Mouse (Mus musculus) mouse embryonic stem cell (cell line): ENCODE results near the gene Ralgapb.

Experiments used
- in situ Hi-C, 2 experiments: fragments of 300-500 bp; cut with MboI; formaldehyde crosslinking; loops; 1 replicate in 1 of 2; 3 replicates in 1 of 2; pipeline ENCODE4 v1.14.3; 2019 to 2020; ENCODE audit warnings: low sequenced_read_pairs in 2 of 2, low pct_unique_long_range_greater_than_20kb in 1 of 2, mixed read lengths in 1 of 2; ENCODE audit not compliant: unreplicated experiment in 1 of 2

Gene Ralgapb

DNA sequence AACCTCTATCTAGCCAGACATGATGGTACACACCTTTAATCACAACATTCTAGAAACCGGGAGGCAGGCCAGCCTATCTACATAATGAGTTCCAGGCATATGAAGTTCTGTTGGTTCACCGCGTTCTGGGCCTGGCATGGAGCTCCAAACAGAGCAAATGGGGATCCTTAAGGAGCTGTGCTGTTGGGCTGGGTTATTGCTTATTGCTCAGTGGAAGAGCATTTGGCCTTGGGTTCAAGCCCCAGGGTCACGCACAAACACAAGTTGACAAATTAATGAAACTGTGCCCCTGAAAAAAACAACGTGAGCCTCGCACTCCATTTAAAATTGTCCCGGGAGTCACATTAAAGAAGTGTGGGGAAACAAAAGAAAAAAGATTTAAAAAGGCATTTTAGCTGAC, 20.2 kb upstream of the Ralgapb start:
- in situ Hi-C loops = loop anchor here (25.0 kb wide), 1 partner anchor 248 kb away; no protein-coding TSS in a partner anchor

DNA sequence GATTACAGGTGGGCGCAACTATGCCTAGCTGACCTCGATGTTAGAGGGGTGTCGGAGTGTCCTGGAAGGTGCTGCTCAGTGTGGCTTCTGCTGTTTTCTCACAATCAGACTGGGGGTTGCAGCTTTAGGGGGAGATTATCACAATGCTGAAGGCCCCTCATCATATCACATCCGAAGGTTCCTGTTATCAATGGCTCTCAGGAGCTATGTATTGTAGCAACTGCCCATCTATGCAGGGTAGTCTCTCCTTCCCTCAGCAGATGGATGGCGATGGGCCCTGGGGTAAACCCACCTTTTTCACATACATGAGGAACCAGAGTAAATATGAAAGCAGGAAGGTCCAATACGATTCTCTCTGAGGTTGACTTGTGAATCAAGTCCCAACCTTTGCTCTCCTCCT, 13.3 kb upstream of the Ralgapb start:
- in situ Hi-C loops = loop anchor here (25.0 kb wide), 1 partner anchor 241 kb away; no protein-coding TSS in a partner anchor

DNA sequence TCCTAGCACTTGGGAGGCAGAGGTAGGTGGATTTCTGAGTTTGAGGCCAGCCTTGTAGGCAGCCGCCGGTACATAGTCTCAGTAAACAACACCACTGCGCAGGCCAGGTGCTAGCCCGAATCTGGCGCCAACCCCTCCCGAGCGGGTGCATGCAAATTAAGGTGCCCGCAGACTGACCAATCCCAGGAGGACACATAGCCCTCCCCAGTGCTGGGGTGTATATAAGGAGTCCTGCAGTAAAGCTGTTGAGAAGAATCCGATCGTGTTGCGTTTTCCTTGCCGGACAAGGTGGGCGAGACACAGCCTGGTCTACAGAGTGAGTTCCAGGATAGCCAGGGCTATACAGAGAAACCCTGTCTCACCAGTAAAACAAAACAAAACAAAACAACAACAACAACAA, 12.5 kb upstream of the Ralgapb start:
- in situ Hi-C loops = loop anchor here (25.0 kb wide), 1 partner anchor 240 kb away; no protein-coding TSS in a partner anchor

DNA sequence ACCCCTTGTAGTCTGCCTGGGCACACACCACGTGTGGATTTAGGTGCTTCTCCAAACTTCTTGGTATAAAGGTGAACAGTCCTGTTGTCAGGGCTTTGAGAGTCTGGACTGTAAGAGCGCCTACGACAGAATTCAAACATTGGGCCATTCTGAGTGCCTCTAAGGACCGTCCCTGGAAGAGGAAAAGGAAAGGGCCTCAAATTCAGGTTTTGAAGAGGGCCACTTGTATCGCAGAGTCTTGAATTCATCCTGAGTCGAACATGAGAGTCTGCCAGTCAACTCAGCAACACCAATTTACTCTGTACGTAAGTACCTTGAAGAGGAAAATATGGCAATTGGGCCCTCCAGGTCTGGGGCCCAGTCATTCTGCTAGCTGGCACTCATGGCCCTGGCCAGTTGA, 6.7 kb upstream of the Ralgapb start:
- in situ Hi-C loops = no loop called here

DNA sequence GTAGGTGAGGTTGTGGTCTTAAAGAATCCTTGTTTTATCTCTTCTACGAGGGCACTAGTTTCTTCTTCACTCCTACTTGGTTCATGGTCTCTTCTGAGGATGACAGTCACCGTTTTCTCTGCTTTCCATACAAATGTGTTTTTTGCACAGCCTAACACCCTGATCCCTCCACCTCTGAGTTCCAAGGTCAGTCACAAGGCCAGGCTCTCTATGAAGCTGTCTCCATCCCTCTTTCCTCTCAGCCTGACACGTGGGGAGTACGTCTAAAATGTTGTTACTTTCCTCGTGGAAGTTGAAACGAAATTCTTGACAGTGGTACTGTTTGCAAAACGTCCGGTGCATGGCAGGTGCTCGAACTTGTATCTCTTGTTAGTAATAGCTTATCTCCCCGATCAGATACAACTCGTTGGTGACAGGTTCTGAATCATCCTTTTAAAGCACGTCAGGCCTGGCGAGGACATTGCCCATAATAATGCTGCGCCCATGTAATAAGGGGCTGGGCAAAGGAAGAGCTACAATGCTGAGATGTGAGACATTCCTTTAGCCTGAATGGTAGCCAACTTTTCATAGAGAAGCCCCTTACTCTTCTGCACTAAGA, 552 bp upstream of the Ralgapb start:
- in situ Hi-C loops = no loop called here

DNA sequence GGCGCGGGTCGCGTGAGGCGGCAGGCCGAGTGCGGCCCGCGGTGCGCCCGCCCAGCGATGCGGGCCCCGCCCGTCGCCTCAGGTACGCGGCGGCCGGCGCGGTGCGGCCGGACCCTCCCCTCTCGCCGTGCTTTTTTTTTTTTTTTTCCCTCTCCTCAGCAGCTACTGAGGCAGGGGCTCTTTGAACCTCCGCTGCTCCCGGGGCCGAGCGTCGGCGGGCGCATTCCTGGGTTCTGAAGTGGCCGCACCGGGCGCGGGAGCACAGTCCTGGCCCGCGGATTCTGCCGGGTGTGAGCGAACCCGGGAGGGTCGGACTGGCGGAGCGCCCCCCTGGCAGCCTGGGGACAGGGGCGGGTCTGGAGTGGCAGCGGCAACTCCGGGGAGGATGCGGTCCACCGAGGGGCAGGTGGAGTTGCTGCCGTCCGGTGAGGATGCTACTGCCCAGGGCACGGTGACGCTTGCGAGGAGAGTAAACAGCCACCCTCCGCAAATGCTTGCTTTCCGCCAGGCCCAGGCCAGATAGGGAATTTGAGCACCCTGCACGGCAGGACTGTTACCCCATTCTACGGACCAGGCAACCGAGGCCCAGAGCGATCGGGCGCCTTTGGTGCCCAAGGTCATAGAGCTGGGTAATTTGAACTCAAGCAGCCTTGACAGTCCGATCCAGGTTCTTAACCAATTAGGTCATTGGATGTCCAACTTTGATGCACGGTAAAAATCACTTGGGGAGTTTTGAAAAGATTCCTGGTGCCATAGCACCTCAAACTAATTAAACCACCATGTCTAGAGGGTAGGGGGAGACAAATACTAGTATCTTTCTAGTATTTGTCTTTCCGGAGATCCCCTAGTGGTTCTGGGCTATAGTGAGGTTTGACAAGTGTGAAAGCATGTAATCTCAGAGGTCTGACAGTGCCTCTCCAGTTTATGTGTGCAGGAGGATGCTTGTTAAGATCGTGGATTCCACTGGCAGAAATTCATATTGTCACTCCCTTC, 670 bp downstream of the Ralgapb start:
- in situ Hi-C loops = no loop called here

DNA sequence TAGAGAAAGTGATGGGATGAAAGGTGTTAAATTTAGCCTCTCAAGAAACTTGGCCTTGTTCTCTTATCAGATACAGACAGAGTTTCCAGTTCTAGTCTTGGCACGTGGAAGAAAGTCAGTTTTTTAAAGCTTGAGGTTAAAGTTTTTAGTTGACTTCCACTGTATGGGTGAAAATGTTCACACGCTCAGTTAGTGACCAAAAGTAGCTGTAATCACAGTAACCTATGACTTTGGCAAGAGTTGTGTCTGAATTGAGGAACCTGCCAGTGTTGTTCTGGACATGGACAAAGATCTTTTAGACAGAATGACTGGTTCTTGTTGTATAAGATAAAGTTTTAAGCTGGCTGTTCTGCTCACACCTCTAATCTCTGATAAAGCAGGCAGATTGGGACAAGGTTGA, 3.6 kb downstream of the Ralgapb start:
- in situ Hi-C loops = no loop called here

DNA sequence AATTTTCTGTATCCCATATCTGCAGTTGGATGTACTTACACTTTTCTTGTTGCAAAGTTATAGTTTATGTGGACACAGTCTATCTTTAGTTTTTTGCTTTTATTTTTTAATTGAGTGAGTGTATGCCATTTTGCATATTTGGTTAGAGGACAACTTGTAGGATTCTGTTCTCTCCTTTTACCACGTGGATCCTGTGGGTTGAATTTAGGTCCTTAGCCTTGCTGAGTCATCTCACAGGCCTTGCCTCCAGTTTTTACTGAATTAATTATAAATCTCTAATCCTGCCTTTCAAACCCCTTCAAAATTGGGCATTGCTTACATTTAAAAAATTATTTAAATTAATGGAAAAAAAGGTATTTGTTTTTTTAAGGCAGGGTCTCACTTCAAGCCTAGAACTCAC, 6.2 kb downstream of the Ralgapb start:
- in situ Hi-C loops = no loop called here

DNA sequence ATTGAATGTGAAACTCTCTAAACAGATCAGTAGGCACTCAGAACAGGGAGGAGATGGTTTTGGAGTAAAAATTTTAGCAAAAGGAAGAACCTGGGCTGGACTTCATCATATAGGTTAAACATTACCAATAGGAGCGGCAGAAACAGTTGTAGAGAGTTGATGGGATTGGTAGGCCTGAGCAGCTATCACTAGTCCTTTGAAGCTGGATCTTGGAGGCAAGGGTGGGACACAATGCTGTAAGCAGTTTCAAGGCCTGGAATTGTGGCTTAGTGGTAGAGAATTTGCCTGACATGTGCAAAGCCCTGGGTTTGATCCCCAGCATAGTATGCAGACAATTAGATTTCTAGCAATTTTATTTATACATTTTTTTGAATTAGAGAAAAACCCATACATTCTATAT, 9.0 kb downstream of the Ralgapb start:
- in situ Hi-C loops = no loop called here

DNA sequence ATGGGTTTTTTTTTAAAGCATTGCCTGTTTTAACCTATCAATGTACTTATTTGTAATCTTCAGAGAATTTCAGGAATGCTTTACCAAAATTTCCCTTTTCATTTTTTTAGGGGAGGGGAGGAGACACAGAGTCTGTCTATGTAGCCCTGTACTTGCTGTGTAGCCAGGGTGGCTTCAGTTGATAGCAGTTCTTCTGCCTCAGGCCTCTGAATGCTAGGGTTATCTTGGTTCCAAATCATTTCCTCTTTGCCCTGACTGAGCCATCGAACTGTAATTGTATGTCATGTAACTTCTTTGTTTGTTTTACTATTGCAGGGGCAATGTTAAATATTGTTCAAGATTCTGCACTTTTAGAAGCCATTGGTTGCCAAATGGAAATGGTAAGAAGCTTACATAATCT, 36.2 kb downstream of the Ralgapb start:
- in situ Hi-C loops = no loop called here

DNA sequence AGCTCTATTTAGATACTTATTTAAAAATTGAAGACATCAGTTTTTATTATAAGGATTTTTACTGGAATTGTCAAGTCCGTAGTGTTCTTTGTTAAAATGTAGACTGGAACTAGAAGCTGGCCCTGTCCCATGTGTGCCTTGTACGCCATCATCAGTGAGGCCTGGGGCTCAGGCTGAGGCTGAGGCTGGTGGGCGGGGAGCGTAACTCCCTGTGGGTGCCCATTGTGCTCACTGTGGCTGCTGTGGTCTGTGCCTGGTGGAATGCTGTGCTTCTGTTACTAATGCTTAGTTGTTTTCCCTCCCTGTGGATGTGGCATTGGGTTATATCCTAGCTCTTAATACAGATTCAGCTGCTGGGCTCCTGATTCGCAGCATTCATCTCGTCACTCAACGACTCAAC, 40.2 kb downstream of the Ralgapb start:
- in situ Hi-C loops = no loop called here

DNA sequence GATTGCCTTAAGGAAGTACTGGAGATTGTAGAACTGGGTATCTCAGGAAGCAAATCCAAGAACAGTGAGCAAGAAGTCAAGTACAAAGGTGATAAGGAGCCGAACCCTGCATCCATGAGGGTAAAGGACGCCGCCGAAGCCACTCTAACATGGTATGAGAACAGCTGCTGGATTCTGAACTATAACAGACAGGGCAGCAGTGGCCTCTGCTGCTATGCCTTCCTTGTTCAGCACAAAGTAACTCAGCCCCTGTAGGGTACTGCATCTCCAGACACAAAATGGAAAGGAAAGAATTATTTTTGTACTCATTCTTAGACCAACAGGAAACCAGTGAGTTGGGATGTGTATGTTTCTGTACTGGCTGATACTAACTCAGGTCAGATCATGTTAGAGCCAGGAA, 46.8 kb downstream of the Ralgapb start:
- in situ Hi-C loops = no loop called here

DNA sequence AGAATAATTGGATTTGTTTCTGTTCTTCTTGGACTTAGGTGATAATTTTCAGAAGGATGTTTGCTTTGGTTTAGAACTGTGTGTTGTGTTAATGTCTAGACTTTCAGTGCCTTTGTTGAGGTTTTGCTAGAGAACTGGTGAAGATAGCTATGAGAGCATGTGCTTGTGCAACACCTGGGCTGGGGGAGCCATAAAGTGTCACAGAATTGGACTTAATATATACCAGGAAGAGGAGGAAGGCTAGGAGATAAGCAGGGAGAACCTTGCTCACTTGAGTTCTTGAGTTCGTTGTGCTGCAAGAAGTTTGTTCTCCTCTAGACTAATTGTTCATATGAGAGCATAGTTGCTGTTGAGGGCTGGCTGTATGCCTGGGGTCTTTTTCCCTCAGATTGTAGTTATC, 48.0 kb downstream of the Ralgapb start:
- in situ Hi-C loops = no loop called here

DNA sequence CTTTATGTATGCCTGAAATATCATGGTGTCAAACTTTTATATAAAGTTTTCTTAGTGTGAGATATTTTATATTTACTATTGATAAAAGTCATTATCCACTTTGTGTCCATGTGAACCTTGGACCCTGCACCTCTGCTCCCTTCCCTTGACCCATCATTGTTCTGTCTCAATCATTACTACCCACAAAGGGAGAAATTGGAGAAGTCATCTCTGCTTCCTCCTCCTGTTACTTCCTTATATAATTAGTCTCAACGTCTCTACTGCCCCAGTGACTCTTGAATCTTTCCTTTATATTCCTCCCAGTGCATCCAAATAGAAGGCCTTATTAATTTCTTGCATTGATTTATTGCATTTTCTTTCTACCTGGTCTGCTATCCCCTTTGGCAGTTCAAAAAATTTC, 52.8 kb downstream of the Ralgapb start:
- in situ Hi-C loops = no loop called here

DNA sequence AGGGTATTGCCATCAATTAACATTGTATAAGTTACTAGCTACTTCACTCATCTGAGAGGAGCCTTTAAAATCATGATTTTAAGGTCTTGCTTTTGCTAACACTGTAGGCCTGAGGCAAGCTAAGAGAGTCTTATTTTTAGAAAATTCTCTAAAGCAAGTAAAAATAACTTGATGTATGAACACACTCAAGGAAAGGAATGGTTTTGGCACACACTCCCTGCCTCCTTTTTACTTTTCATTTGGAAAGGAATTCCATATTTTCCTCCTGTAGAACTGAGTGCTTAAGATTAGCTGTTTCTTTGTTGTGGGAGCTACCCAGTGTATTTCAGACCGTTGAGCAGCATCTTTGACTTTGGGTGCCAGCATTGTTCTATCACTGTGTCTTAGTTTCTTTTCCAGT, 64.5 kb downstream of the Ralgapb start:
- in situ Hi-C loops = no loop called here

DNA sequence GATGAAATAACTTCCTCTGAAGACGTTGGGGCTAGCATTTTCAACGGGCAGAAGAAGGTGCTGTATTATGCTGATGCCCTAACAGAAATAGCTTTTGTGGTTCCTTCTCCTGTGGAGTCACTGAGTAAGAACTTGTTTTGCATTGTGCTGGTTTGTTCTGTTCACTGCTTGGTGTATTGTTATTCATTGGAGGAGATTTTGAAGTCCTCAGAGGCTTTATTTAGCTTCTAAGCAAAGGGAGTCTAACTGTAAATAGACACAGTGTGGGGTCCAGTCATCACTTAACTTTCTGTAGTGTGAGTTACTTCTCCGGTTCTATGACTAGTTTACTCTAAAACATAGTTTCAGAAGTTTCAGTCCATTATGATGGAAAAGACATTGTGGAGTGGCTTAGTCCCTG, 68.0 kb downstream of the Ralgapb start:
- in situ Hi-C loops = no loop called here

DNA sequence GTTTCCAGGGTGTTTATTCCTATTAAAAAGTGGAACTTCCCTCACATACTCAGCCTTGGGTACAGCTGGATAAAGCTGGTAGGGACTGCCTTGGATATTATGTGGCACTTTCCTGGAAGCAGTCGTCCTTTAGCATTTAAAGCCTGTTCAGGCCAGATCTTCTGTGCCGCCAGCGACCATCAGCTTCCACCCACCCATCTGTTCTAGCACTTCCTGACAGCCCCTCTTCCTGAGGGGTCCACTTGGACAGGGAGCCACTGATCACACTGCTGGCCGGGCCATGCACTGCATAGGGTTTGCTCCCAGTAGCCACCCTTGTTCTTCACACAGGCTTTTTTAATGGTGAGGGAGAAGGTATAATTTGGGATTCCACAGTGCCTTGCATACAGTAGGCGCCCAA, 88.8 kb downstream of the Ralgapb start:
- in situ Hi-C loops = no loop called here

DNA sequence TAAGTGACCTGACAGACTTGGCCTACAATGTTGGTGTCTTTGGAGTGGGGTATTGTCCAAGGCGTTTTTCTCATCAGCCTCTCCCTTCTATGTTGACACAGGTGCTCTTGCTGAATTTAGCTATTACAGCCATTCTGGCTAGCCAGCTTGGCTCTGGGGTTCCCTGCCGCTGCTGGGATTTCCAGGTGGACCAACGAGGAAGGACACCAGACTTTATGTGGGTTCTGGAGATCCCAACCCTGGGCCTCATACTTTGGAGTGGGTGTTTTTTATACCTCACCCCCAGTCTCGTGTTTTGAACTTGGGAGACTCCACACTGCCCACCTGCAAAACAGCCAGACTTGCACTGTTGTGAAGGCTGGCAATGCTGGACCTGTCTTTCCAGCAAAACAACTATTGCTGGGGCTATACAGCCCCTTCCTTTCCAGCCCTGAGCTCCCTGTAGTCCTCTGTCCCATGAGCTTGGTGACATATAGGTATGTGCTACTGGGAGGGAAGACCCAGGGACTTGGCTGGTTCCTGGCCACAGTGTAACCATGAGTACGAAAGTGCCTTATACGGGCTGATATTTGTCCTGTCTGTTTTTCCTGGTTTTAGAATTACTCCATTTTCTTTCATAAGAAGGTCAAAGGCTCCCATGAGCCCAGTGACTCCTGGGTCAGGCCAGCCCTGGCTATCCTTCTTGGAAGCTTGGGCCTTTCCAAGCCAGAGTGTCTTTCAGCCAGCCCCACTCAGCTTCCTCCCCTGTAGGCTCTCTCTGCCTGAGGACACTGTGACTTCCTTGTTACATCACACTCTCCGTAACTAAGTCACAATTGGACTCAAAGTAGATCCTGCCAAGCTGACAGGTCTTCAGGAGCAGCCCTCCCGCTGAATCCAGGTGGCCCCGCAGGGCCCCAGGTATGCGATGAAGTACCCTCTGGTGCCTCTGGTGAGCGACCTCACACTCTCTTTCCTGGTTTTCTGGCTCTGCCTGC, 92.5 kb downstream of the Ralgapb start, which contains the start of gene Adig:
Gene Adig (plus strand): TSS at position 777 of the 977 bp plus-strand sequence.
- in situ Hi-C loops = no loop called here

DNA sequence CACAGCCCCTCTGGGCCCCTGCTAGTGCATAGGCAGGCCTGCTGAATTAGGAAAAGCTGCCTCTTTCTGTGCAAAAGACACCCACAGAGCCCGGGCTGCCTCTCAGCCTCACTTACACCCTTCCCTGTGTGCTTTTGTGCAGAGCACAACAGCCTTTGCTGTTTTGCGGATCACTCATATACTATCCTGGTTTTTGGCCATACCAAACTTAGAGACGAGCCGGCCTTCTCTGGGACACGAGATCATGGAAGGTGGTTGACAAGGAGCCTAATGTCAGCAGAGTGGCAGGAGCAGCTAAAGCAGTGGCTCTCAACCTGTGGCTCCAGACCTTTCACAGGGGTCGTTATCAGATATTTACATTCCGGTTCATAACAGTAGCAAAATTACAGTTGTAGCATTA, 93.6 kb downstream of the Ralgapb start:
- in situ Hi-C loops = no loop called here
